Mouse (Mus musculus) small intestine, adult 2 months (tissue): ENCODE results near the gene H60b.
"Not testable (repeated sequence)": the region's sequence is repeated elsewhere in the genome, so short reads cannot be mapped to it uniquely, and the experiment has no call there.

Experiments used
- CTCF ChIP-seq: fragments of 200-500 bp; IDR thresholded peaks from 2 replicates; pipeline ENCODE4 v1.5.1; 2012; ENCODE audit warnings: low read depth, mild to moderate bottlenecking, control low read depth, inconsistent platforms, low read length, moderate library complexity, mixed read lengths; ENCODE audit not compliant: insufficient replicate concordance, insufficient read length; ENCODE audit errors: extremely low read depth
- POLR2A ChIP-seq: fragments of 200-500 bp; IDR thresholded peaks from 2 replicates; pipeline ENCODE4 v1.6.1; 2012; ENCODE audit warnings: low read depth, mild to moderate bottlenecking, control low read depth, inconsistent platforms, low read length, moderate library complexity

- not testable (repeated sequence) for TF ChIP-seq POLR2A
- TF ChIP-seq CTCF, result peak; percentile 16; the same call in 1 of the 2 replicates
Measured at GRCm38 (mm10) chr10:22163705-22164583, 5.6 kb downstream of the H60b start.
